8 mouse cellular contexts compared by ENCODE assay signal in the genomic region with DNA sequence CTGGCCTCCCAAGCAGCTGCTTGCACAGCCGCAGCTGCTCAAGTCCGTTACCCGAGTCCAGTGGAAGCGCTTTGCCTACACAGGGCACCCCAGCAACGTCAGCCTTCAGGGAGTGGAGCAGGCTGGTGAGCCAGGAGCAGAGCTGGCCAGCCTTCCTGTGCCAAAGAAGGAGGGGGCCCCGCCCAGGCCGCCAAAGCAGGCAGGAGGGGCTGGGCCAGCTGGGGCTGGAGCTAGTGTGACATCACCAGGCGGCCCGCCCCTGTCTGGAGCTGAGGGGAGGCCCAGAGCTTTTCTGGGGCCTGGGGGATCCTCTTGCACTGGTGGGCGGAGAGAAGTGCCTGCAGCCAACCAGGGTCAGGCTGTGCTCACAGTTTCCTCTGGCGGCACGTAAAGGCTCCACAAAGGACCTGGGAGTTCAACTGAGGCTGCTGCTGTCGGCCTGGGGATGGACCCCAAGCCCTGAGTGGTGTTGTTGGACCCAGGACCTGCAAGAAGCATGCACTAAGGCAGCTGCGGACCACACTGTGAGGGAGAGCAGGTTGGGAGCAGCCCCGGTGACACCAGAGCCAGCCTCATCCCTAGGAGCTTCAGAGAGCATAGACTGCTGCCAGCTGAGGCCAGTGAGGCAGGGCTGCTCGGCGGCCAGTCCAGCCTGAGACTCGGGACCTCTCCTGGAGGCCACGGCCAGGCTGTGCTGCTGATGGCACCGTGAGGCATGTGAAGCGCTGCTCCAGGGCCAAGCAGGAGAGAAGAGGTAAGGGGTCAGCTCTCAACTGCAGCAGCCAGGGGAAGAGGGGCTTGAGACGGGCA. TPM values are rescaled to one million over a fixed set of nuclear protein-coding genes. Genes with fewer than 3 reads are reported as not detected.
DNase-seq lines count a peak whose midpoint lies in the region; ATAC-seq and TF ChIP-seq lines count a peak whose summit lies in the region.

A gene (plus strand): TSS at position 370 of the 810 bp plus-strand sequence.

- 0 out of 2 replicates have a peak within 1 kb of the TSS, but pooled peaks have one; percentile 9 for H3K27ac ChIP-seq in cerebellum, adult 2 months (ENCODE audit: insufficient read depth, low read length)
- peak within 1 kb of the TSS; percentile 76 for H3K27ac ChIP-seq in neural tube, embryonic 15.5 days (replicated peaks)

- peak within 1 kb of the TSS; percentile 29 for H3K9ac ChIP-seq in neural tube, embryonic 15.5 days (replicated peaks)

- WGBS in cerebellum, adult 2 months = 12% methylated on average over 22 of the region's 22 CpGs
- WGBS in neural tube, embryonic 15.5 days = 5% methylated on average over 22 of the region's 22 CpGs

- H3K4me3 ChIP-seq in cerebellum, adult 2 months (replicated peaks; ENCODE audit: insufficient read depth, low read depth, low read length) = no peak within 1 kb of the TSS
- H3K4me3 ChIP-seq in neural tube, embryonic 15.5 days (replicated peaks) = peak within 1 kb of the TSS; percentile 37

- ATAC-seq in frontal cortex, adult (ENCODE audit: low TSS enrichment) = peak; percentile 77
- peak; percentile 83 for ATAC-seq in neural tube, embryonic 15.5 days (ENCODE audit: low FRiP score)

- TF ChIP-seq POLR2A in cerebellum, adult 2 months (IDR thresholded peaks at IDR 0.05; ENCODE audit: borderline replicate concordance, insufficient read depth, low read length) = no peak

- peaks cover 38% of the 10 kb centered on the region for H3K4me1 ChIP-seq in cerebellum, adult 2 months (ENCODE audit: control insufficient read depth, insufficient read depth, low read length)
- H3K4me1 ChIP-seq in neural tube, embryonic 15.5 days = peaks cover 43% of the 10 kb centered on the region

- TF ChIP-seq CTCF in cerebellum, adult 2 months (IDR thresholded peaks at IDR 0.05; ENCODE audit: borderline replicate concordance, insufficient read depth, low read depth, low read length) = no peak

- H3K4me2 ChIP-seq in neural tube, embryonic 15.5 days = peak within 1 kb of the TSS; percentile 56

- no peaks in the 10 kb centered on the region for H3K9me3 ChIP-seq in neural tube, embryonic 15.5 days (replicated peaks)

- peak; percentile 93 for DNase-seq in MN1 (ENCODE audit: low spot score)
- peak; percentile 79 to 85 for DNase-seq in cerebellum, adult 2 months
- peak; percentile 95 for DNase-seq in heart, postnatal 4 days
- DNase-seq in layer of hippocampus, adult 18-20 months (ENCODE audit: low spot score in 2 of 2) = peak; percentile 42 to 71
- peak; percentile 89 to 92 for DNase-seq in lung, adult 18-20 months
- peak; percentile 90 for DNase-seq in thymus, postnatal 10 days (ENCODE audit: low spot score in 2 of 2)

- H3K36me3 ChIP-seq in neural tube, embryonic 15.5 days = no peaks in the 10 kb centered on the region

- no peaks in the 10 kb centered on the region for H3K27me3 ChIP-seq in cerebellum, adult 2 months (ENCODE audit: control insufficient read depth, insufficient read depth, low read length)
- H3K27me3 ChIP-seq in neural tube, embryonic 15.5 days (replicated peaks) = no peaks in the 10 kb centered on the region

RNA-seq across cellular contexts. Expression of the gene that starts here (rescaled TPM):
- polyA plus RNA-seq in cerebellum, adult 2 months (2012; rRNA removed) = 6.4 and 7.4 TPM in 2 replicates
- 100 to 1,000 TPM; 108 to 126 TPM for total RNA-seq in heart, postnatal 4 days (2021)
- total RNA-seq in layer of hippocampus, adult 18-20 months (2021) = 1 to 10 TPM in 1 of 2 experiments, under 1 TPM in 1; 0.94 to 1.5 TPM
- polyA plus RNA-seq in neural tube, embryonic 15.5 days (2015; fragmentation: Nextera tagmentation; extraction: Ambion mirVana) = 12.0 and 18.0 TPM in 2 replicates

Comparison
In these comparisons a context has a peak if more than half of its experiments do, and no peak if none do; other contexts are left out.
1. RNA of the gene that starts here (total RNA-seq): 108 to 126 TPM in heart, postnatal 4 days; 0.94 to 1.5 TPM in layer of hippocampus, adult 18-20 months; every median in the first group is over 10 times any median in the second.
2. Peak in every context shown above with its lines, with median percentiles within 50 percentile points of each other: DNase-seq.